Mouse (Mus musculus) liver, embryonic 11.5 days (tissue): ENCODE measurements around the gene Azgp1. TPM values are rescaled to one million over a fixed set of nuclear protein-coding genes. Genes with fewer than 3 reads are reported as not detected.
"Not testable (repeated sequence)": the region's sequence is repeated elsewhere in the genome, so short reads cannot be mapped to it uniquely, and the experiment has no call there.

Experiments
- ATAC-seq: fragments of 200-750 bp; cut with Nextera tagmentation; replicated peaks from 2 replicates; pipeline ENCODE4 v1.8.0; 2017; ENCODE audit warnings: moderate number of reproducible peaks, mild to moderate bottlenecking, moderate TSS enrichment, moderate library complexity; ENCODE audit not compliant: low FRiP score
- DNase-seq: peaks from one replicate; pipeline ENCODE4 v3.0.0-alpha.2; 2017; ENCODE audit warnings: low spot score
- H3K27ac ChIP-seq: fragments of 300-500 bp; sonication (generic); 2 replicates; pipeline ENCODE4 v1.5.1; 2014; ENCODE audit warnings: mild to moderate bottlenecking, low read depth, low read length, control low read depth
- H3K27me3 ChIP-seq: fragments of 300-500 bp; sonication (generic); replicated peaks from 2 replicates; pipeline ENCODE4 v1.6.1; 2014; ENCODE audit warnings: low read length, mixed read lengths; ENCODE audit not compliant: control insufficient read depth, insufficient read depth
- H3K36me3 ChIP-seq: fragments of 300-500 bp; sonication (generic); 2 replicates; pipeline ENCODE4 v1.6.1; 2014; ENCODE audit warnings: mild to moderate bottlenecking, low read length, moderate library complexity, mixed read lengths; ENCODE audit not compliant: control insufficient read depth, insufficient read depth
- H3K4me1 ChIP-seq: fragments of 300-500 bp; sonication (generic); replicated peaks from 2 replicates; pipeline ENCODE4 v1.6.1; 2014; ENCODE audit warnings: low read length, mixed read lengths; ENCODE audit not compliant: control insufficient read depth, insufficient read depth
- H3K4me2 ChIP-seq: fragments of 300-500 bp; sonication (generic); 2 replicates; pipeline ENCODE4 v1.6.1; 2014; ENCODE audit warnings: mild to moderate bottlenecking, control low read depth, moderate library complexity
- H3K4me3 ChIP-seq: fragments of 300-500 bp; sonication (generic); 2 replicates; pipeline ENCODE4 v1.5.1; 2014; ENCODE audit warnings: low read depth, low read length, control low read depth
- H3K9ac ChIP-seq: fragments of 300-500 bp; sonication (generic); 2 replicates; pipeline ENCODE4 v1.6.1; 2014; ENCODE audit warnings: low read depth, low read length, control low read depth
- H3K9me3 ChIP-seq: fragments of 300-500 bp; sonication (generic); 2 replicates; pipeline ENCODE4 v1.6.1; 2016; ENCODE audit warnings: low read length, inconsistent platforms, mixed read lengths; ENCODE audit not compliant: control insufficient read depth
- WGBS: fragments of 180-500 bp; shearing (Covaris S2); extraction: QIAGEN DNeasy Blood & Tissue Kit; methylation state at CpG from one replicate; pipeline ENCODE4 v1.1.7; 2014; 5-methylcytosine and 5-hydroxymethylcytosine counted together
- polyA plus RNA-seq: library from polyadenylated mRNA; unstranded; fragments of >200 nt; fragmentation: Nextera tagmentation; extraction: Ambion mirVana; gene quantifications from 2 replicates; pipeline ENCODE4 v1.2.1, GENCODE M21; 2014

Gene Azgp1
- polyA plus RNA-seq = not detected in 2 replicates

DNA sequence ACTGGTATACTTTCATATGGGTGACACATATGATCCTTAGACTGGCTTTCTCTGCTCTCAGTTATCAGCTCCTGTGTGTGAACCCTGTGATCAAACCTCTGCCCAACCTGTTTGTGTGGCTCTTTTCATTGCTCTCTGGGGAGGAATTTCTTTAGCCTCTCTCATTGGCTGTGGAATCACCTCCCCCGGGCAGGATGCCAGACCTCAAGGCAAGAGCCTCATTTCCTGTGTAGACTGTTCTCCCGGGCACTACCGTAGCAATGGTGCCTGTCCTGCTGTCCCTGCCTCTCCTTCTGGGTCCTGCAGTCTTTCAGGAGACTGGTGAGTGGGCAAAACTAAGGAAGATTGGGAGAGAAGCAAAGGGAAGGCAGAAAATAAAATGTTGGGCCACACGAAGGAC lies at the start of gene Azgp1:
TSS of gene Azgp1 (plus strand) at position 221 of the 400 bp plus-strand sequence.
- Histone ChIP-seq H3K4me3 (no peak within 1 kb of the TSS), H3K4me1 (no peaks in the 10 kb centered on the region), H3K27me3 (no peaks in the 10 kb centered on the region), H3K36me3 (no peaks in the 10 kb centered on the region), H3K4me2 (no peak within 1 kb of the TSS), H3K9ac (no peak within 1 kb of the TSS), H3K9me3 (no peaks in the 10 kb centered on the region), H3K27ac (no peak within 1 kb of the TSS)
- 51% methylated on average over 4 of the region's 4 CpGs for WGBS
- ATAC-seq (no peak), DNase-seq (no peak)

DNA sequence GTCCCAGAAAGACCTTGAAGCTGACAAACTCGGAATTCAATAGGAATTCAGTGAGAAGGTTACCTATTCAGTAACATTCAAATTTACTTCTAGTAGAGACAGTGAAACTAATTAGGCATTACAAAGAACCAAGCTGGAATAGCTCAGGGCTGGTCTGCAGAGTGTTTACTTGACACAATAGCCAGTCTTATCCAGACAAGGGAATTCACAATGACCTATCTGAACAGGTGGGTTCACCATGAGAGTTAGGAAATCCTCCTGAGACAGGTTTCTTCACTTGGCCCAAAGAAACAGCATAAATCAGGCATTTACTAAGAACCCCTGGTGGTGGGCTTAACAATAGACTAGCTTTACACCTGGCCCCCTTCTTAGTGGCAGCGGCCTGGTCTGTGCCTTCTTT lies 47.4 kb upstream of the Azgp1 start:
- H3K4me2 ChIP-seq, ATAC-seq, H3K4me1 ChIP-seq, H3K36me3 ChIP-seq, H3K9ac ChIP-seq, H3K9me3 ChIP-seq, DNase-seq, H3K27ac ChIP-seq, H3K27me3 ChIP-seq, H3K4me3 ChIP-seq: not testable (repeated sequence)
- WGBS = 52% methylated on average over 2 of the region's 2 CpGs

DNA sequence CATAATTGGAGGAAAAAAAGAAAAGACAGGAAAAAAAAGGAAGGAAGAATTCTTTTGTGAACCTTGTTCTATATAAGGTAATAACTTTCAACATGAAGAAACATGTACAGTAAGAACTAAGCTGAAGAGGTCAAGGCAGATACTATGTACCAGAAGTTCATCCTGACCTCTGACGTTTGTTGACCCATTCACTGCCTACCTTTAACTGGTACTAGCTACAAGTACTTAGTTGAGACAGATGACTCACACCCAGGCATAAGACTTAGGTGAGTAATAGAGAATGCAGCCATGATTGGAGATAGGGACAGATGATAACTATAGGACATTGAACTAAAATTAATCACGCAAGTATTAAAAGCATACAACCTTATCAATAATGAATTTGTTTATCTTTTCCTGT lies 44.8 kb upstream of the Azgp1 start:
- WGBS = 88% methylated on average over 2 of the region's 2 CpGs
- Histone ChIP-seq H3K27ac (no peak overlapping the region), H3K9me3 (no peaks in the 10 kb centered on the region), H3K4me1 (no peaks in the 10 kb centered on the region), H3K4me2 (no peak overlapping the region), H3K27me3 (no peaks in the 10 kb centered on the region), H3K9ac (no peak overlapping the region), H3K36me3 (no peaks in the 10 kb centered on the region), H3K4me3 (no peak overlapping the region)
- ATAC-seq = no peak
- DNase-seq = no peak

DNA sequence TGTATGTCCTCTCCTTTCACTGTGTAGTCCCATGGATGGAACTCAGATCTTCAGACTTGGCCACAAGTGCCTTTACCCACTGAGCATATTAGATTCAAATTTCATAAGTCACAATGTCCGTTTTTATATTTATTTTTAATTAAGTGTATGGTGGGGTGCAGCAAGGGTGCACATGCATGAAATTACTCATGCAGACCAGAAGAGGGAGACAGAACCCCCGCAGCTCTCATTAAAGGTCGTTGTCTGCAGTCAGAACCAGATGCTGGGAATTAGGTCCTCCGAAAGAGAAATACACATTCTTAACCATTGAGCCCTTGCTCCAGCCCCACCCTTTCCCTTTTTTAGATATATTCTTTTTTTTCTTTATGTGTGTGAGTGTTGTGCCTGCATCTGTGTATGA lies 44.1 kb upstream of the Azgp1 start:
- Histone ChIP-seq H3K27me3 (no peaks in the 10 kb centered on the region), H3K36me3 (no peaks in the 10 kb centered on the region), H3K4me2 (no peak overlapping the region), H3K4me3 (no peak overlapping the region), H3K27ac (no peak overlapping the region), H3K9ac (no peak overlapping the region), H3K9me3 (no peaks in the 10 kb centered on the region), H3K4me1 (no peaks in the 10 kb centered on the region)
- 56% methylated on average over 4 of the region's 4 CpGs for WGBS
- DNase-seq (no peak), ATAC-seq (no peak)

DNA sequence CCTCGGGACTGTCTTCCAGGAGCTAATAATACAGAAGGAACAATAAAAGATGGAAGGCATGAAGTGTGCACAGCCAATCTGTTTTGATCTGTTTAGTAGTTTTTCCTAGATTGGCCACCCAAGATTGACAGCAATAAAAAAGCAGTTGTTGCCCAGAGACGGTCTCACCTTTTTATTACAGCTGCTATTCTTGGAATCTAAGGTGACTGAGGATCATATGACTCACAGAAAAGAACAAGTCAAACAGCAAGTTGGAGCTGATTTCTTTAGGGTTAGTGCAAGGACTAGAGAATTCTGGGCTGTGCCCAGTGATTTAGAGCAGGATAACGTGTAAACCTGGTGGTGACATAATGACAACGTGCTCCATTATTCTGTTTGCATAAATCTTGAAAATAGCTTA lies 40.4 kb upstream of the Azgp1 start:
- Histone ChIP-seq H3K4me2 (no peak overlapping the region), H3K27ac (no peak overlapping the region), H3K36me3 (no peaks in the 10 kb centered on the region), H3K9me3 (no peaks in the 10 kb centered on the region), H3K4me3 (no peak overlapping the region), H3K27me3 (no peaks in the 10 kb centered on the region), H3K9ac (no peak overlapping the region), H3K4me1 (no peaks in the 10 kb centered on the region)
- WGBS = 81% methylated on average over 4 of the region's 4 CpGs
- ATAC-seq (no peak), DNase-seq (no peak)

DNA sequence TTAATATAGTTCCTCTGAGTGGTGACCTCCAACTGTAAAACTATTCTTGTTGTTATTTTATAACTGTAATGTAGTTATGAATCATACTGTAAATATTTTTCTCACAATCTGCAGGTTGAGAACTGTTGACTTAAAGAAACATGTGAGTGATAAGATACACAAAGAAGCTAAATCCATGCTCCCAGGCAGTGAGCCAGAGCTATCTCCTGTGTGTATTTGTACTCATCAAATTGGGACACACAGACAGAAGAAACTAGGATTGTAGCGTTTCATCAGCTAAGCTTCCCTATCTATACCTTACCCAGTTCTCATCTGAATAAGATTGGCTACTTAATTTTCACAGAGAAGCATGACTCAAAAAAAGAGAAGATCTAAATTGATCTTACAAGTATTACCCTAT lies 38.2 kb upstream of the Azgp1 start:
- no peaks in the 10 kb centered on the region for H3K9me3 ChIP-seq
- no peak overlapping the region for H3K4me2 ChIP-seq
- 66% methylated on average over 1 of the region's 1 CpGs for WGBS
- no peak overlapping the region for H3K27ac ChIP-seq
- H3K9ac ChIP-seq = no peak overlapping the region
- no peaks in the 10 kb centered on the region for H3K27me3 ChIP-seq
- DNase-seq (no peak), ATAC-seq (no peak)
- H3K4me3 ChIP-seq = no peak overlapping the region
- no peaks in the 10 kb centered on the region for H3K4me1 ChIP-seq
- no peaks in the 10 kb centered on the region for H3K36me3 ChIP-seq

DNA sequence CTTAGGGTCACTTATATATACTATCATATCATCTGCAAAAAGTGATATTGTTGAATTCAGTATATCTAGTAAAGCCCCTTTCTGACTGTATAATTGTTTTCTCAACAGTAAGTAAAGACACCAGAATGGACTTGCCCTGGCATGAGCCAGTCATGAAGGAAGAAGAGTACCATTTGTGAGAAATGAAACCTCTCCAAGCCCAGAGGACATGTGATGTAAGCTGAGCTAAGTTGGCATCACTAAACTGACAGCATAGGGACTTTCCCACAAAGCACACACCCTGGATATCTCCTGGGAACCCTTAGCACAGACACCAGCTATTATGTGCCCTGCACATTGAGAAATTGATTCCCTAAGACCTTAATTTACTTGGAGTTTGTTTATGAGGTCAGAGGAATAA lies 34.0 kb upstream of the Azgp1 start:
- Histone ChIP-seq H3K27ac (no peak overlapping the region), H3K4me3 (no peak overlapping the region), H3K9me3 (no peaks in the 10 kb centered on the region), H3K27me3 (no peaks in the 10 kb centered on the region), H3K4me2 (no peak overlapping the region), H3K36me3 (no peaks in the 10 kb centered on the region), H3K9ac (no peak overlapping the region), H3K4me1 (no peaks in the 10 kb centered on the region)
- ATAC-seq = no peak
- DNase-seq = no peak

DNA sequence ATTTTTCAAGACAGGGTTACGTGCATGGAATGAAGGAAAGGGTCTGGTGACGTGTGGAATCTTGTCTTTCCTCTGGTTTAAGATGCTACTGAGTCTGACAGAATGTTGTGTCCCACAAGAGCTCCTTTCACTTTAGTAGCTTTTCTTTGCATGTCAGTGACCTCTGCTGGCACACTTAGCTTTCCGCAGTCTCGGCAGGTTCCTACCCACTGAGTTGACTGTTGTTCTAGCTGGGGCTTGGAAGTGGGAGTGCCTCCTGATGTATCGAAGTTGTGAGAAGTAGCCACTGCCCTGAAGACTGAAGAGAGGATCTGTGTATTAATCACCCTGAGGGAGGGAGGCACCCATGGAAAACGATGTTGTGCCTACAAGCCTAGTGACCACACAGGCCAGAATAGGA lies 30.1 kb upstream of the Azgp1 start:
- 27% methylated on average over 6 of the region's 6 CpGs for WGBS
- H3K4me1 ChIP-seq = no peaks in the 10 kb centered on the region
- no peak overlapping the region for H3K4me2 ChIP-seq
- no peaks in the 10 kb centered on the region for H3K36me3 ChIP-seq
- no peak overlapping the region for H3K9ac ChIP-seq
- DNase-seq (no peak), ATAC-seq (no peak)
- no peak overlapping the region for H3K4me3 ChIP-seq
- no peaks in the 10 kb centered on the region for H3K9me3 ChIP-seq
- H3K27me3 ChIP-seq = no peaks in the 10 kb centered on the region
- H3K27ac ChIP-seq = no peak overlapping the region

DNA sequence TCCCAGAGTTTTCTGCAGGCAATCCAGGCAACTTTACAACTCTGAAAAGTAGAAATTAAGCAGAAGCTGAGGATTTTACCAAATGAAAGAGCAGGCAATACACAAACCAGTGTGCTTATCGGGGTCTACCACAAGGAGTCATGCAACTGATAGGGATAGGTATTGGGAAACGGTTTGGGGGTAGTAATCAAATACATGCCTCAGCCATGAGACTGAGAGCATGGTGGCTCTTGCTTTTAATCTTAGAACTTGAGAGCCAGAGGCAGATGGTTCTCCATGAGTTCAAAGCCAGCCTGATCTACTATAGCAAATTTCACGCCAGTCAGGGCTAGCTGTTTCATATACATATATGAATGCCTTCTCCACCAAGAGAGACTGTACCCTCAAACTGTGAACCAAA lies 24.9 kb upstream of the Azgp1 start:
- Histone ChIP-seq H3K9me3 (no peaks in the 10 kb centered on the region), H3K36me3 (no peaks in the 10 kb centered on the region), H3K4me1 (no peaks in the 10 kb centered on the region), H3K27me3 (no peaks in the 10 kb centered on the region), H3K27ac (no peak overlapping the region), H3K9ac (no peak overlapping the region), H3K4me3 (no peak overlapping the region), H3K4me2 (no peak overlapping the region)
- ATAC-seq (no peak), DNase-seq (no peak)
- WGBS = 84% methylated on average over 3 of the region's 3 CpGs
